Mouse (Mus musculus) liver, embryonic 18 days (tissue): ENCODE data around the gene Steap1. TPM values are rescaled to one million over a fixed set of nuclear protein-coding genes. Genes with fewer than 3 reads are reported as not detected.

Source experiments
- polyA plus RNA-seq: library from polyadenylated mRNA; depleted of rRNA; stranded (reverse); fragments of >200 nt; gene quantifications from 2 replicates; pipeline ENCODE4 v1.2.3, GENCODE M21; 2012; rRNA removed

Gene Steap1
- 0.88 and 0.93 TPM in 2 replicates for polyA plus RNA-seq

GRCm38 (mm10) chr5:5748866-5749682 is at the start of gene Steap1:
TSS of gene Steap1 (minus strand) at chr5:5749326.

GRCm38 (mm10) chr5:5693956-5694653 is 55.0 kb downstream of the Steap1 start, which contains the start of gene Steap2:
TSS of gene Steap2 (minus strand) at chr5:5694578.

Other genes starting within 250 kb of the Steap1 start
- 13.6 and 15.7 TPM in 2 replicates for gene Cldn12, start 234.4 kb downstream of the Steap1 start, polyA plus RNA-seq
- 5.1 and 5.3 TPM in 2 replicates for gene Gtpbp10, start 189.8 kb downstream of the Steap1 start, polyA plus RNA-seq
- 0.07 and 0.14 TPM in 2 replicates for gene Gm8773, start 175.5 kb downstream of the Steap1 start, polyA plus RNA-seq
- gene Cfap69, start 85.1 kb downstream of the Steap1 start, polyA plus RNA-seq: 1.3 and 1.5 TPM in 2 replicates
- 3.8 and 4.2 TPM in 2 replicates for gene Steap2, start 54.7 kb downstream of the Steap1 start, polyA plus RNA-seq